Mouse (Mus musculus): ENCODE measurements around the gene Pgf.

- TF ChIP-seq CTCF (conservative IDR thresholded peaks at IDR 0.05; ENCODE audit: low read length) (no peak), POU5F1 (IDR thresholded peaks at IDR 0.05; ENCODE audit: borderline replicate concordance, low read length) (no peak), NANOG (IDR thresholded peaks at IDR 0.05; ENCODE audit: borderline replicate concordance, low read length) (no peak)
Observed at GRCm38 (mm10) chr12:85197936-85198335, 20.3 kb upstream of the Pgf start.

Measured in E14TG2a.4 (cell line).